ENCODE assay signal across 14 mouse cellular contexts in the genomic region with DNA sequence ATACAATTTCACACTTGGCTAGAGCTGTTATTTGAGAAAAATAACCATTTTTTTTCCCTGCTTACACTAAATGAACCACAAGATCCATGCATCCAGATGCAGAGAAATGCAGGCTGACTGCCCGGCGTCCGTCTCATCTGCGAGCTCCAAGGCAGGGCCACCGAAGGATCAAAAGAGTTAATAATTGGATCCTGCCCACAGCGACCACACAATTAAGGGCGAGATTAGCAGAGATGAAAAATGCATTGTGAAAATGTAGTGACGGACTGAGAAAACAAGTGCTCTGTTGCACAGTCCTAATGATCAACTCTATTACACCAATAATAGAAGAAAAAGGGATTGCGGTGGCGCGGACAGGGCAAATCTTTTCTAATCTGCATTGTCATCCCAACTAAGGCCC.
"Had no signal": no experiment of that assay in that cellular context is flagged by ENCODE, and none has a peak within 500 bp of the region (broad histone marks: within the 10 kb centered on the region; RNA-seq: fewer than 3 reads in every experiment).

No protein-coding gene starts in this region.

- H3K9ac ChIP-seq: liver, embryonic 13.5 days; stomach, embryonic 15.5 days had no signal

- H3K4me3 ChIP-seq: layer of hippocampus, adult 2 months; left cerebral cortex, adult 2 months; liver, embryonic 13.5 days; stomach, embryonic 15.5 days had no signal

- H3K4me2 ChIP-seq: liver, embryonic 13.5 days had no signal

- H3K27me3 ChIP-seq: liver, embryonic 13.5 days; stomach, embryonic 15.5 days had no signal

- DNase-seq: kidney, adult 2 months; kidney, postnatal 25 days; layer of hippocampus, adult 9-11 months; liver, embryonic 13.5 days; lung, adult 2 months; lung, postnatal 14 days; lung, postnatal 4 days; right cerebral cortex, postnatal 25 days; spleen, adult 18-20 months; thymus, postnatal 25 days had no signal

- H3K36me3 ChIP-seq: liver, embryonic 13.5 days; stomach, embryonic 15.5 days had no signal

- H3K9me3 ChIP-seq: liver, embryonic 13.5 days; stomach, embryonic 15.5 days had no signal

- H3K27ac ChIP-seq: kidney, postnatal 0 days; layer of hippocampus, adult 2 months; left cerebral cortex, adult 2 months; liver, embryonic 13.5 days had no signal
